Mouse (Mus musculus): ENCODE data around the gene Tgfb1. TPM values are rescaled to one million over a fixed set of nuclear protein-coding genes. Genes with fewer than 3 reads are reported as not detected.

Tgfb1 gene
- total and polyA plus RNA-seq, 2 experiments from 2014 or later: 0.56 to 3.1 TPM

- Histone ChIP-seq H3K27ac (ENCODE audit: low read depth, low read length) (no peak overlapping the region), H3K4me3 (ENCODE audit: low read depth, low read length) (no peak overlapping the region), H3K4me1 (ENCODE audit: insufficient read depth) (no peaks in the 10 kb centered on the region), H3K4me2 (ENCODE audit: low read depth) (no peak overlapping the region), H3K36me3 (ENCODE audit: insufficient read depth) (peaks cover 39% of the 10 kb centered on the region), H3K9me3 (ENCODE audit: low read length) (no peaks in the 10 kb centered on the region), H3K27me3 (ENCODE audit: insufficient read depth, low read length) (no peaks in the 10 kb centered on the region), H3K9ac (no peak overlapping the region)
- WGBS: 73% methylated on average over 5 of the region's 5 CpGs
- no peak for TF ChIP-seq CTCF (IDR thresholded peaks at IDR 0.05; ENCODE audit: low read depth)
- DNase-seq (no peak), ATAC-seq (no peak)
These were observed 24.4 kb downstream of the Tgfb1 start for GRCm38 (mm10) chr7:25711165-25711564.

GRCm38 (mm10) chr7:25711731-25712197 lies 25.0 kb downstream of the Tgfb1 start:
- Histone ChIP-seq H3K4me1 (ENCODE audit: insufficient read depth) (no peaks in the 10 kb centered on the region), H3K36me3 (ENCODE audit: insufficient read depth) (peaks cover 39% of the 10 kb centered on the region), H3K9me3 (ENCODE audit: low read length) (no peaks in the 10 kb centered on the region), H3K4me3 (ENCODE audit: low read depth, low read length) (no peak overlapping the region), H3K4me2 (ENCODE audit: low read depth) (no peak overlapping the region), H3K27ac (ENCODE audit: low read depth, low read length) (no peak overlapping the region), H3K27me3 (ENCODE audit: insufficient read depth, low read length) (no peaks in the 10 kb centered on the region), H3K9ac (no peak overlapping the region)
- TF ChIP-seq CTCF (IDR thresholded peaks at IDR 0.05; ENCODE audit: low read depth): no peak
- 52% methylated on average over 7 of the region's 7 CpGs for WGBS
- ATAC-seq (no peak), DNase-seq (no peak)

- 90% methylated on average over 9 of the region's 9 CpGs for WGBS
- Histone ChIP-seq H3K4me1 (ENCODE audit: insufficient read depth) (no peaks in the 10 kb centered on the region), H3K9ac (no peak overlapping the region), H3K9me3 (ENCODE audit: low read length) (no peaks in the 10 kb centered on the region), H3K4me3 (ENCODE audit: low read depth, low read length) (no peak overlapping the region), H3K36me3 (ENCODE audit: insufficient read depth) (peaks cover 39% of the 10 kb centered on the region), H3K27me3 (ENCODE audit: insufficient read depth, low read length) (no peaks in the 10 kb centered on the region), H3K27ac (ENCODE audit: low read depth, low read length) (no peak overlapping the region), H3K4me2 (ENCODE audit: low read depth) (no peak overlapping the region)
- DNase-seq (no peak), ATAC-seq (no peak)
- TF ChIP-seq CTCF (IDR thresholded peaks at IDR 0.05; ENCODE audit: low read depth): no peak
These were observed 26.0 kb downstream of the Tgfb1 start for GRCm38 (mm10) chr7:25712801-25713200.

GRCm38 (mm10) chr7:25714581-25714980 lies 27.8 kb downstream of the Tgfb1 start:
- Histone ChIP-seq H3K9me3 (ENCODE audit: low read length) (no peaks in the 10 kb centered on the region), H3K4me1 (ENCODE audit: insufficient read depth) (peaks cover 4% of the 10 kb centered on the region; the same call in 1 of the 2 replicates), H3K9ac (no peak overlapping the region), H3K4me2 (ENCODE audit: low read depth) (no peak overlapping the region), H3K4me3 (ENCODE audit: low read depth, low read length) (no peak overlapping the region), H3K27ac (ENCODE audit: low read depth, low read length) (no peak overlapping the region), H3K27me3 (ENCODE audit: insufficient read depth, low read length) (no peaks in the 10 kb centered on the region), H3K36me3 (ENCODE audit: insufficient read depth) (peaks cover 39% of the 10 kb centered on the region)
- ATAC-seq: no peak
- 96% methylated on average over 8 of the region's 8 CpGs for WGBS
- TF ChIP-seq CTCF (IDR thresholded peaks at IDR 0.05; ENCODE audit: low read depth): no peak
- no peak for DNase-seq

- H3K36me3 ChIP-seq (ENCODE audit: insufficient read depth): peaks cover 46% of the 10 kb centered on the region
- DNase-seq: no peak
- 92% methylated on average over 22 of the region's 22 CpGs for WGBS
These were observed 29.0 kb downstream of the Tgfb1 start for GRCm38 (mm10) chr7:25715731-25716271.

GRCm38 (mm10) chr7:25717478-25717877 lies 30.7 kb downstream of the Tgfb1 start:
- no peak overlapping the region; the same call in 1 of the 2 replicates for H3K4me2 ChIP-seq (ENCODE audit: low read depth)
- H3K9me3 ChIP-seq (ENCODE audit: low read length): no peaks in the 10 kb centered on the region
- no peak overlapping the region for H3K4me3 ChIP-seq (ENCODE audit: low read depth, low read length)
- 0 out of 2 replicates have a peak overlapping the region, but pooled peaks have one; percentile 6 for H3K9ac ChIP-seq
- H3K4me1 ChIP-seq (ENCODE audit: insufficient read depth): peaks cover 4% of the 10 kb centered on the region; the same call in 1 of the 2 replicates
- ATAC-seq (no peak), DNase-seq (no peak)
- no peak overlapping the region for H3K27ac ChIP-seq (ENCODE audit: low read depth, low read length)
- WGBS: 93% methylated on average over 3 of the region's 3 CpGs
- peaks cover 55% of the 10 kb centered on the region for H3K36me3 ChIP-seq (ENCODE audit: insufficient read depth)
- H3K27me3 ChIP-seq (ENCODE audit: insufficient read depth, low read length): no peaks in the 10 kb centered on the region
- TF ChIP-seq CTCF (IDR thresholded peaks at IDR 0.05; ENCODE audit: low read depth): no peak

More at GRCm38 (mm10) chr7:25715731-25716271, 29.0 kb downstream of the Tgfb1 start:
- Histone ChIP-seq H3K9me3 (ENCODE audit: low read length) (no peaks in the 10 kb centered on the region), H3K27me3 (ENCODE audit: insufficient read depth, low read length) (no peaks in the 10 kb centered on the region), H3K4me3 (ENCODE audit: low read depth, low read length) (no peak overlapping the region), H3K4me2 (ENCODE audit: low read depth) (no peak overlapping the region), H3K9ac (no peak overlapping the region), H3K27ac (ENCODE audit: low read depth, low read length) (no peak overlapping the region), H3K4me1 (ENCODE audit: insufficient read depth) (peaks cover 4% of the 10 kb centered on the region; the same call in 1 of the 2 replicates)
- no peak for ATAC-seq
- no peak for TF ChIP-seq CTCF (IDR thresholded peaks at IDR 0.05; ENCODE audit: low read depth)

- H3K36me3 ChIP-seq (ENCODE audit: insufficient read depth): peaks cover 55% of the 10 kb centered on the region
- peak within 1 kb of the TSS; percentile 70 for H3K4me3 ChIP-seq (ENCODE audit: low read depth, low read length)
- H3K27me3 ChIP-seq (ENCODE audit: insufficient read depth, low read length): no peaks in the 10 kb centered on the region
- H3K27ac ChIP-seq (ENCODE audit: low read depth, low read length): peak within 1 kb of the TSS; percentile 83
- peaks cover 4% of the 10 kb centered on the region; the same call in 1 of the 2 replicates for H3K4me1 ChIP-seq (ENCODE audit: insufficient read depth)
- TF ChIP-seq CTCF (IDR thresholded peaks at IDR 0.05; ENCODE audit: low read depth): no peak
- ATAC-seq (peak; percentile 89), DNase-seq (peak; percentile 97)
- H3K9ac ChIP-seq: peak within 1 kb of the TSS; percentile 68
- H3K9me3 ChIP-seq (ENCODE audit: low read length): no peaks in the 10 kb centered on the region
- 5% methylated on average over 32 of the region's 32 CpGs for WGBS
- peak within 1 kb of the TSS; percentile 84 for H3K4me2 ChIP-seq (ENCODE audit: low read depth)
These were observed 32.1 kb downstream of the Tgfb1 start, which contains the start of gene Ccdc97 for GRCm38 (mm10) chr7:25718788-25719417. Gene Ccdc97 (minus strand): TSS chr7:25719088.

Measured in forebrain, postnatal 0 days (tissue).